21 mouse cellular contexts compared by ENCODE assay signal in genomic region chr5:150064286-150064685, GRCm38 (mm10). TPM values are rescaled to one million over a fixed set of nuclear protein-coding genes. Genes with fewer than 3 reads are reported as not detected.
"Had no signal": no experiment of that assay in that cellular context is flagged by ENCODE, and none has a peak within 500 bp of the region (broad histone marks: within the 10 kb centered on the region; RNA-seq: fewer than 3 reads in every experiment).

No protein-coding gene starts in this region.

- H3K27ac ChIP-seq: midbrain, embryonic 10.5 days; midbrain, embryonic 12.5 days; neural tube, embryonic 13.5 days; neural tube, embryonic 15.5 days; stomach, embryonic 15.5 days; stomach, postnatal 0 days had no signal

- ATAC-seq: midbrain, embryonic 16.5 days had no signal

- H3K4me1 ChIP-seq: stomach, embryonic 15.5 days had no signal

- H3K4me3 ChIP-seq: midbrain, embryonic 10.5 days; midbrain, embryonic 12.5 days; myocyte; neural tube, embryonic 13.5 days; neural tube, embryonic 15.5 days; stomach, embryonic 15.5 days had no signal

- H3K9me3 ChIP-seq: midbrain, embryonic 12.5 days; neural tube, embryonic 15.5 days; stomach, embryonic 15.5 days had no signal

- H3K4me2 ChIP-seq: lung, embryonic 14.5 days; midbrain, embryonic 12.5 days; neural tube, embryonic 13.5 days; neural tube, embryonic 15.5 days; stomach, embryonic 15.5 days had no signal

- H3K9ac ChIP-seq: lung, embryonic 14.5 days; midbrain, embryonic 12.5 days; neural tube, embryonic 13.5 days; neural tube, embryonic 15.5 days; stomach, embryonic 15.5 days had no signal

- DNase-seq: lung, adult 18-20 months; lung, embryonic 14.5 days; lung, postnatal 10 days; lung, postnatal 4 days; retina, postnatal 1 day; right cerebral cortex, adult 18-20 months; right cerebral cortex, postnatal 25 days; thymus, adult 2 months; thymus, postnatal 36 days had no signal

- H3K27me3 ChIP-seq: midbrain, embryonic 12.5 days; neural tube, embryonic 13.5 days; neural tube, embryonic 15.5 days; stomach, embryonic 15.5 days had no signal

- H3K36me3 ChIP-seq: midbrain, embryonic 10.5 days; midbrain, embryonic 12.5 days; neural tube, embryonic 13.5 days; neural tube, embryonic 15.5 days; stomach, embryonic 15.5 days had no signal

RNA-seq across cellular contexts. Expression of gene Rxfp2, which starts 45.8 kb away (rescaled TPM):
- total RNA-seq: megakaryocyte, adult 5-6 weeks; megakaryocyte-erythroid progenitor cell, adult 5-6 weeks had no signal
- polyA plus RNA-seq: liver, embryonic 16.5 days; myocyte; spleen, adult 2 months had no signal
